Mouse (Mus musculus): ENCODE results near the gene Cfap300. TPM values are rescaled to one million over a fixed set of nuclear protein-coding genes. Genes with fewer than 3 reads are reported as not detected.
A peak's percentile ranks its signal among the peaks of the same experiment; 100 is the strongest.

Cfap300 gene
- polyA plus RNA-seq, 2 experiments, result 9.5 to 12.5 TPM

- no peak for ATAC-seq (ENCODE audit: low FRiP score, low read depth)
- Histone ChIP-seq H3K27me3 (ENCODE audit: control insufficient read depth, insufficient read depth, low read length) (no peaks in the 10 kb centered on the region), H3K4me3 (replicated peaks; ENCODE audit: low read length) (no peak overlapping the region), H3K36me3 (ENCODE audit: control insufficient read depth, insufficient read depth, low read length) (no peaks in the 10 kb centered on the region), H3K27ac (replicated peaks; ENCODE audit: low read depth, low read length) (no peak overlapping the region), H3K4me1 (ENCODE audit: control insufficient read depth, insufficient read depth, low read length) (no peaks in the 10 kb centered on the region), H3K9me3 (ENCODE audit: control insufficient read depth, low read length) (no peaks in the 10 kb centered on the region), H3K9ac (ENCODE audit: low read depth, low read length, severe bottlenecking) (no peak overlapping the region), H3K4me2 (replicated peaks; ENCODE audit: low read depth, low read length, severe bottlenecking) (no peak overlapping the region)
- DNase-seq (ENCODE audit: low spot score), result no peak
- no peak for TF ChIP-seq POLR2A (IDR thresholded peaks at IDR 0.05; ENCODE audit: borderline replicate concordance, extremely low read depth, insufficient read depth, insufficient read length)
- 83% methylated on average over 5 of the region's 5 CpGs for WGBS
Measured at GRCm38 (mm10) chr9:8018609-8019008, 24.0 kb downstream of the Cfap300 start.

DNA sequence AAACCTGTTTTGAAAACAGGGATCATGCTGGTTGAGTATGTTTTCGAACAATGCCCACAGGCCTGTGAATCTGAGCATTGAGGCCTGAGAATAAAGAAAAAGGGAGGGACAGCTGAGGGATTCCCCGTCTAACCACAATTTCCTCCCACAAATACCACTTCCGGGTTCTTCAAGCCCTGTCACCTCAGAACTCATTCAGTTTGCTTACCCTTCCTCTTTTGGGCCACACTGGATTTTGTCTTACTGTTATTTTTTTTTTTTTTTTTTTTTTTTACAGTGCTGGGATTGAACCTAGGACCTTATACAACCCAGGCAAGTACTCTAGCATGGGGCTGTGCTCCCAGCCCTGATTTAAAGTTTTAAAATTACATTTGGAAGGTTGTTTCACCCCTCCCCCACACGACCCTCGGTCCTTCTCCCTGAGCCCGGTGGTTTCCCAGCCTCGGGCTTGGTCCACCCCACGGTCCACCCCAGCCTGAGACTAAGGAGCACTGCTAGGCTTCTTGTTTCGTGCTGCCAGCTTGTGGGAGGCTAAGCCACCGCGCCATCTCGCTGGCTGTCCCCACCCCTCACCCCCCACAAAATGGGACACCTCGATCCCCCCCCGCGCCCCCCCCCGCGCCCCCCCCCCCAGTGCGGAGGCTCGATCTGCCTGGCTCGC is 25.2 kb downstream of the Cfap300 start:
- TF ChIP-seq POLR2A (IDR thresholded peaks at IDR 0.05; ENCODE audit: borderline replicate concordance, extremely low read depth, insufficient read depth, insufficient read length), result no peak
- H3K27ac ChIP-seq (replicated peaks; ENCODE audit: low read depth, low read length), result no peak overlapping the region
- no peaks in the 10 kb centered on the region for H3K9me3 ChIP-seq (ENCODE audit: control insufficient read depth, low read length)
- DNase-seq (ENCODE audit: low spot score) (no peak), ATAC-seq (ENCODE audit: low FRiP score, low read depth) (no peak)
- H3K4me2 ChIP-seq (replicated peaks; ENCODE audit: low read depth, low read length, severe bottlenecking), result no peak overlapping the region
- no peak overlapping the region for H3K9ac ChIP-seq (ENCODE audit: low read depth, low read length, severe bottlenecking)
- H3K4me1 ChIP-seq (ENCODE audit: control insufficient read depth, insufficient read depth, low read length), result no peaks in the 10 kb centered on the region
- no peak overlapping the region for H3K4me3 ChIP-seq (replicated peaks; ENCODE audit: low read length)
- H3K36me3 ChIP-seq (ENCODE audit: control insufficient read depth, insufficient read depth, low read length), result no peaks in the 10 kb centered on the region
- H3K27me3 ChIP-seq (ENCODE audit: control insufficient read depth, insufficient read depth, low read length), result no peaks in the 10 kb centered on the region
- WGBS, result 58% methylated on average over 12 of the region's 20 CpGs

DNA sequence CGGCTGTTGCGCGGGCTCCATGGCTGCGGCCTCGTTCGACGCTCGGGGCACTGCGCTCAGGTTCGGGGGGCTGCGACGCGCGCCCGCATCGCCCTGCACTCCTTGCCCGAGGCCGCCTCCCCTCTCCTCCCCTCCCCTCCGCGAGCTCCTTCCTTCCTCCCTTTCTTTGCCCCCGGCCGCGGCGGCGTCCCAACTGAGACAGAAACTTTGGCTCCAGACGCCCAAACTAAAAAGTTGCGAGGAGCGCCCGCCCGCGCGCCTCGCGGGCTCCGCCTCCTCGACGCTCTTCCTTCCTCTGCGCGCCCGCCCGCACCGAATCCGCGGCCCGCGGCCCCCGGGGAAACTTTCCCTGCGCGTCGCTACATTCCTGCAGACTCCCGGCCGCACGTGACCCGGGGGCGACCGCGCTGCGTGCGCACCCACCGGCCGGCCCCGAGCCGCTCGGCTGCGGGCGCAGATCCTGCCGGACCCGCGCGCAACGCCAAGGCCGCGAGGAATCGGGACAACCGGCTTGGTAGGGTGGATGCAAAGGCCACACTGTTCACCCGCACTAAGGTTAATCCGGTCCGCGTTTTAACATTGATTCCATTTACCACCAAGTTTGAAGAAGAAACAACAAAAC is 38.1 kb downstream of the Cfap300 start, which contains the start of gene Yap1:
Yap1 (minus strand) TSS at position 227 of the 622 bp plus-strand sequence.
- peak; percentile 50; the same call in 1 of the 2 replicates for TF ChIP-seq POLR2A (IDR thresholded peaks at IDR 0.05; ENCODE audit: borderline replicate concordance, extremely low read depth, insufficient read depth, insufficient read length)
- H3K27ac ChIP-seq (replicated peaks; ENCODE audit: low read depth, low read length), result peak within 1 kb of the TSS; percentile 99
- H3K4me2 ChIP-seq (replicated peaks; ENCODE audit: low read depth, low read length, severe bottlenecking), result peak within 1 kb of the TSS; percentile 53
- no peaks in the 10 kb centered on the region for H3K27me3 ChIP-seq (ENCODE audit: control insufficient read depth, insufficient read depth, low read length)
- DNase-seq (ENCODE audit: low spot score) (peak; percentile 90), ATAC-seq (ENCODE audit: low FRiP score, low read depth) (peak; percentile 91)
- peak within 1 kb of the TSS; percentile 99 for H3K9ac ChIP-seq (ENCODE audit: low read depth, low read length, severe bottlenecking)
- peak within 1 kb of the TSS; percentile 92 for H3K4me3 ChIP-seq (replicated peaks; ENCODE audit: low read length)
- H3K36me3 ChIP-seq (ENCODE audit: control insufficient read depth, insufficient read depth, low read length), result peaks cover 22% of the 10 kb centered on the region
- no peaks in the 10 kb centered on the region for H3K9me3 ChIP-seq (ENCODE audit: control insufficient read depth, low read length)
- H3K4me1 ChIP-seq (ENCODE audit: control insufficient read depth, insufficient read depth, low read length), result peaks cover 13% of the 10 kb centered on the region
- WGBS, result under 1% methylated on average over 61 of the region's 79 CpGs

- H3K4me3 ChIP-seq (replicated peaks; ENCODE audit: low read length), result peak overlapping the region; percentile 92
Measured at GRCm38 (mm10) chr9:8003301-8004271, 39.0 kb downstream of the Cfap300 start.

GRCm38 (mm10) chr9:8002806-8003205 is 39.8 kb downstream of the Cfap300 start:
- ATAC-seq (ENCODE audit: low FRiP score, low read depth), result no peak
- peak; percentile 35 for DNase-seq (ENCODE audit: low spot score)
- Histone ChIP-seq H3K4me3 (replicated peaks; ENCODE audit: low read length) (peak overlapping the region; percentile 92), H3K4me2 (replicated peaks; ENCODE audit: low read depth, low read length, severe bottlenecking) (peak overlapping the region; percentile 53), H3K36me3 (ENCODE audit: control insufficient read depth, insufficient read depth, low read length) (peaks cover 33% of the 10 kb centered on the region), H3K9ac (ENCODE audit: low read depth, low read length, severe bottlenecking) (peak overlapping the region; percentile 99), H3K27me3 (ENCODE audit: control insufficient read depth, insufficient read depth, low read length) (no peaks in the 10 kb centered on the region), H3K9me3 (ENCODE audit: control insufficient read depth, low read length) (no peaks in the 10 kb centered on the region), H3K27ac (replicated peaks; ENCODE audit: low read depth, low read length) (peak overlapping the region; percentile 99), H3K4me1 (ENCODE audit: control insufficient read depth, insufficient read depth, low read length) (peaks cover 13% of the 10 kb centered on the region)
- under 1% methylated on average over 12 of the region's 12 CpGs for whole genome bisulfite sequencing
- TF ChIP-seq POLR2A (IDR thresholded peaks at IDR 0.05; ENCODE audit: borderline replicate concordance, extremely low read depth, insufficient read depth, insufficient read length), result no peak

More at GRCm38 (mm10) chr9:8003301-8004271, 39.0 kb downstream of the Cfap300 start:
- Histone ChIP-seq H3K4me1 (ENCODE audit: control insufficient read depth, insufficient read depth, low read length) (peaks cover 13% of the 10 kb centered on the region), H3K9ac (ENCODE audit: low read depth, low read length, severe bottlenecking) (peak overlapping the region; percentile 99), H3K27me3 (ENCODE audit: control insufficient read depth, insufficient read depth, low read length) (no peaks in the 10 kb centered on the region), H3K4me2 (replicated peaks; ENCODE audit: low read depth, low read length, severe bottlenecking) (peak overlapping the region; percentile 53), H3K9me3 (ENCODE audit: control insufficient read depth, low read length) (no peaks in the 10 kb centered on the region), H3K36me3 (ENCODE audit: control insufficient read depth, insufficient read depth, low read length) (peaks cover 27% of the 10 kb centered on the region), H3K27ac (replicated peaks; ENCODE audit: low read depth, low read length) (peak overlapping the region; percentile 99)
- ATAC-seq (ENCODE audit: low FRiP score, low read depth) (peak; percentile 48), DNase-seq (ENCODE audit: low spot score) (peak; percentile 47)
- WGBS, result under 1% methylated on average over 53 of the region's 82 CpGs
- TF ChIP-seq POLR2A (IDR thresholded peaks at IDR 0.05; ENCODE audit: borderline replicate concordance, extremely low read depth, insufficient read depth, insufficient read length), result no peak
